Mouse (Mus musculus): ENCODE results near the gene Nfyc. TPM values are rescaled to one million over a fixed set of nuclear protein-coding genes. Genes with fewer than 3 reads are reported as not detected.

Gene Nfyc
- polyA plus RNA-seq, 1 experiment from 2014 or later = 102 TPM

DNA sequence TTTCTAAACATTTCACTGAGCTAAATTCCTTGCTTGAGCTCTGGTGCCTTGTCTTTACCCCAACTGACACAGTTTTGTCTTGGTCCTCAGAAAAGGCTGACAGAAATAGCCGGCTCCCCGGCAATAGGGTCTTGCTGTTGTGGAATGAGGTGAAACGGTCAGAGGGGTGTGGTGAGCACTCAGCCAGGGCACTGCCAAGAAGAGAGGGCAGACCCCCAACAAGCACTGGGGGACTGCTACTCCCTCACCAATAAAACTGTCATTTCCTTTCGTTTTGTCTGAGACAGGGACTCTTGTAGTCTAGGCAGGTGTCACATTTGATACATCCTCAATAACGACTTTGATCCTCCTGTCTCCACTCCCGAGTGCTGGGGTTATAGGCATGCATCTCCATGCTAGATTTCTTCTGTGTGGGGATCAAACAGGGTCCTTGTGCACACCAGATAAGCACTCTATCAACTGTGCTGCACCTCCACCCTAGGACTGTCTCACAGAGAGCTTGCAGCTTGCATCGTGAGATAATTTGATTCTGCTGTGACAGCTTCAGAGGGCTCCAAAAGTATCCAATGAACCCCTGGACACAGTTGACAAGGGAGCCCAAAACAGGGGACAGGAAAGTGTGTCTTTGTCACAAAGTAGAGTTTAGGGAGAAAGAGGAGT is 13.2 kb upstream of the Nfyc start:
- WGBS = 23% methylated on average over 7 of the region's 7 CpGs
- no peaks in the 10 kb centered on the region for H3K9me3 ChIP-seq (ENCODE audit: control insufficient read depth, low read depth, low read length)
- H3K4me3 ChIP-seq (ENCODE audit: low read depth, low read length) = no peak overlapping the region
- ATAC-seq (ENCODE audit: insufficient number of reproducible peaks, insufficient read depth, low FRiP score, low read depth) = no peak
- H3K9ac ChIP-seq (replicated peaks; ENCODE audit: low read depth, low read length) = no peak overlapping the region
- H3K4me1 ChIP-seq (ENCODE audit: control insufficient read depth, insufficient read depth, low read length) = no peaks in the 10 kb centered on the region
- no peak overlapping the region for H3K27ac ChIP-seq (ENCODE audit: low read length)
- H3K4me2 ChIP-seq (replicated peaks; ENCODE audit: low read depth, low read length) = no peak overlapping the region
- no peaks in the 10 kb centered on the region for H3K27me3 ChIP-seq (ENCODE audit: control insufficient read depth, insufficient read depth, low read length)
- no peaks in the 10 kb centered on the region for H3K36me3 ChIP-seq (ENCODE audit: control insufficient read depth, insufficient read depth, low read length)

DNA sequence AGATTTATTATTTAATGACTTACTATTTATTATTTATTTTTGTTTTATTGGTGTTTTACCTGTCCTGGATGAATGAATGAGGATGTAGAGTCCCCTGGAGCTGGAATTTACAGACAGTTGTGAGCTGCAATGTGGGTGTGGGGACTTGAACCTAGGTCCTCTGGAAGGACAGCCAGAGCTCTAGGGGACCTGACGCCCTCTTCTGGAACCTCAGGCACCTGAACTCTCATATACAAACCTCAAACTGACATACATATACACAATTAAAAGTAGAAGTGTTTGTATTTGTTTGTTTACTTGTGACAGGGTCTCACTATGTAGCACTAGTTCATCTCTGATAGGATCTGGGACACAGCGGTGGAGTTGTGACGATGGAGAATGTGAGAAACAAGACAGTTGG is 10.0 kb upstream of the Nfyc start:
- ATAC-seq (ENCODE audit: insufficient number of reproducible peaks, insufficient read depth, low FRiP score, low read depth) = no peak
- H3K4me1 ChIP-seq (ENCODE audit: control insufficient read depth, insufficient read depth, low read length) = no peaks in the 10 kb centered on the region
- H3K9me3 ChIP-seq (ENCODE audit: control insufficient read depth, low read depth, low read length) = no peaks in the 10 kb centered on the region
- no peaks in the 10 kb centered on the region for H3K36me3 ChIP-seq (ENCODE audit: control insufficient read depth, insufficient read depth, low read length)
- WGBS = 84% methylated on average over 3 of the region's 3 CpGs
- H3K4me3 ChIP-seq (ENCODE audit: low read depth, low read length) = no peak overlapping the region
- H3K27ac ChIP-seq (ENCODE audit: low read length) = no peak overlapping the region
- H3K9ac ChIP-seq (replicated peaks; ENCODE audit: low read depth, low read length) = no peak overlapping the region
- H3K27me3 ChIP-seq (ENCODE audit: control insufficient read depth, insufficient read depth, low read length) = no peaks in the 10 kb centered on the region
- H3K4me2 ChIP-seq (replicated peaks; ENCODE audit: low read depth, low read length) = no peak overlapping the region

- Histone ChIP-seq H3K4me1 (ENCODE audit: control insufficient read depth, insufficient read depth, low read length) (no peaks in the 10 kb centered on the region), H3K27ac (ENCODE audit: low read length) (no peak overlapping the region), H3K27me3 (ENCODE audit: control insufficient read depth, insufficient read depth, low read length) (no peaks in the 10 kb centered on the region), H3K4me2 (replicated peaks; ENCODE audit: low read depth, low read length) (no peak overlapping the region), H3K4me3 (ENCODE audit: low read depth, low read length) (no peak overlapping the region), H3K9me3 (ENCODE audit: control insufficient read depth, low read depth, low read length) (no peaks in the 10 kb centered on the region), H3K36me3 (ENCODE audit: control insufficient read depth, insufficient read depth, low read length) (no peaks in the 10 kb centered on the region), H3K9ac (replicated peaks; ENCODE audit: low read depth, low read length) (no peak overlapping the region)
- no peak for ATAC-seq (ENCODE audit: insufficient number of reproducible peaks, insufficient read depth, low FRiP score, low read depth)
- 62% methylated on average over 5 of the region's 5 CpGs for WGBS
Measured at GRCm38 (mm10) chr4:120830767-120831166, 605 bp downstream of the Nfyc start.

GRCm38 (mm10) chr4:120826418-120826817 is 5.0 kb downstream of the Nfyc start:
- Histone ChIP-seq H3K9ac (replicated peaks; ENCODE audit: low read depth, low read length) (no peak overlapping the region), H3K27ac (ENCODE audit: low read length) (peak overlapping the region; percentile 99; the same call in 1 of the 2 replicates), H3K27me3 (ENCODE audit: control insufficient read depth, insufficient read depth, low read length) (no peaks in the 10 kb centered on the region), H3K9me3 (ENCODE audit: control insufficient read depth, low read depth, low read length) (no peaks in the 10 kb centered on the region), H3K4me2 (replicated peaks; ENCODE audit: low read depth, low read length) (peak overlapping the region; percentile 39), H3K4me3 (ENCODE audit: low read depth, low read length) (no peak overlapping the region), H3K36me3 (ENCODE audit: control insufficient read depth, insufficient read depth, low read length) (no peaks in the 10 kb centered on the region), H3K4me1 (ENCODE audit: control insufficient read depth, insufficient read depth, low read length) (peaks cover 10% of the 10 kb centered on the region; the same call in 1 of the 2 replicates)
- ATAC-seq (ENCODE audit: insufficient number of reproducible peaks, insufficient read depth, low FRiP score, low read depth) = no peak
- WGBS = 91% methylated on average over 6 of the region's 6 CpGs

- peak overlapping the region; percentile 99 for H3K27ac ChIP-seq (ENCODE audit: low read length)
- no peaks in the 10 kb centered on the region for H3K9me3 ChIP-seq (ENCODE audit: control insufficient read depth, low read depth, low read length)
- H3K4me3 ChIP-seq (ENCODE audit: low read depth, low read length) = peak overlapping the region; percentile 69
- H3K4me1 ChIP-seq (ENCODE audit: control insufficient read depth, insufficient read depth, low read length) = peaks cover 10% of the 10 kb centered on the region; the same call in 1 of the 2 replicates
- peak overlapping the region; percentile 39 for H3K4me2 ChIP-seq (replicated peaks; ENCODE audit: low read depth, low read length)
- H3K36me3 ChIP-seq (ENCODE audit: control insufficient read depth, insufficient read depth, low read length) = no peaks in the 10 kb centered on the region
- peak overlapping the region; percentile 97 for H3K9ac ChIP-seq (replicated peaks; ENCODE audit: low read depth, low read length)
- WGBS = under 1% methylated on average over 46 of the region's 55 CpGs
- H3K27me3 ChIP-seq (ENCODE audit: control insufficient read depth, insufficient read depth, low read length) = no peaks in the 10 kb centered on the region
- ATAC-seq (ENCODE audit: insufficient number of reproducible peaks, insufficient read depth, low FRiP score, low read depth) = peak; percentile 97
Measured at GRCm38 (mm10) chr4:120825577-120826326, 5.6 kb downstream of the Nfyc start.

GRCm38 (mm10) chr4:120825100-120825553 is 6.2 kb downstream of the Nfyc start:
- peak overlapping the region; percentile 99 for H3K27ac ChIP-seq (ENCODE audit: low read length)
- peak; percentile 93 for ATAC-seq (ENCODE audit: insufficient number of reproducible peaks, insufficient read depth, low FRiP score, low read depth)
- peak overlapping the region; percentile 70 for H3K4me2 ChIP-seq (replicated peaks; ENCODE audit: low read depth, low read length)
- WGBS = under 1% methylated on average over 39 of the region's 53 CpGs
- no peaks in the 10 kb centered on the region for H3K9me3 ChIP-seq (ENCODE audit: control insufficient read depth, low read depth, low read length)
- H3K9ac ChIP-seq (replicated peaks; ENCODE audit: low read depth, low read length) = peak overlapping the region; percentile 97
- H3K27me3 ChIP-seq (ENCODE audit: control insufficient read depth, insufficient read depth, low read length) = no peaks in the 10 kb centered on the region
- H3K4me1 ChIP-seq (ENCODE audit: control insufficient read depth, insufficient read depth, low read length) = peaks cover 10% of the 10 kb centered on the region; the same call in 1 of the 2 replicates
- peak overlapping the region; percentile 69 for H3K4me3 ChIP-seq (ENCODE audit: low read depth, low read length)
- H3K36me3 ChIP-seq (ENCODE audit: control insufficient read depth, insufficient read depth, low read length) = no peaks in the 10 kb centered on the region

- no peaks in the 10 kb centered on the region for H3K36me3 ChIP-seq (ENCODE audit: control insufficient read depth, insufficient read depth, low read length)
- WGBS = 92% methylated on average over 2 of the region's 2 CpGs
- no peaks in the 10 kb centered on the region for H3K27me3 ChIP-seq (ENCODE audit: control insufficient read depth, insufficient read depth, low read length)
- peaks cover 31% of the 10 kb centered on the region; the same call in 1 of the 2 replicates for H3K4me1 ChIP-seq (ENCODE audit: control insufficient read depth, insufficient read depth, low read length)
- no peak overlapping the region for H3K9ac ChIP-seq (replicated peaks; ENCODE audit: low read depth, low read length)
- ATAC-seq (ENCODE audit: insufficient number of reproducible peaks, insufficient read depth, low FRiP score, low read depth) = no peak
- no peak overlapping the region for H3K4me2 ChIP-seq (replicated peaks; ENCODE audit: low read depth, low read length)
- no peaks in the 10 kb centered on the region for H3K9me3 ChIP-seq (ENCODE audit: control insufficient read depth, low read depth, low read length)
- H3K4me3 ChIP-seq (ENCODE audit: low read depth, low read length) = no peak overlapping the region
- no peak overlapping the region for H3K27ac ChIP-seq (ENCODE audit: low read length)
Measured at GRCm38 (mm10) chr4:120822191-120822911, 9.0 kb downstream of the Nfyc start.

GRCm38 (mm10) chr4:120819871-120820270 is 11.5 kb downstream of the Nfyc start:
- H3K27me3 ChIP-seq (ENCODE audit: control insufficient read depth, insufficient read depth, low read length) = no peaks in the 10 kb centered on the region
- no peak overlapping the region for H3K9ac ChIP-seq (replicated peaks; ENCODE audit: low read depth, low read length)
- H3K4me1 ChIP-seq (ENCODE audit: control insufficient read depth, insufficient read depth, low read length) = peaks cover 42% of the 10 kb centered on the region
- H3K9me3 ChIP-seq (ENCODE audit: control insufficient read depth, low read depth, low read length) = no peaks in the 10 kb centered on the region
- no peak overlapping the region for H3K27ac ChIP-seq (ENCODE audit: low read length)
- no peak overlapping the region for H3K4me3 ChIP-seq (ENCODE audit: low read depth, low read length)
- 87% methylated on average over 2 of the region's 2 CpGs for WGBS
- no peak for ATAC-seq (ENCODE audit: insufficient number of reproducible peaks, insufficient read depth, low FRiP score, low read depth)
- H3K4me2 ChIP-seq (replicated peaks; ENCODE audit: low read depth, low read length) = no peak overlapping the region
- no peaks in the 10 kb centered on the region for H3K36me3 ChIP-seq (ENCODE audit: control insufficient read depth, insufficient read depth, low read length)

All from stomach, embryonic 14.5 days (tissue).